Mouse (Mus musculus): ENCODE results near the gene Tifa.

DNA sequence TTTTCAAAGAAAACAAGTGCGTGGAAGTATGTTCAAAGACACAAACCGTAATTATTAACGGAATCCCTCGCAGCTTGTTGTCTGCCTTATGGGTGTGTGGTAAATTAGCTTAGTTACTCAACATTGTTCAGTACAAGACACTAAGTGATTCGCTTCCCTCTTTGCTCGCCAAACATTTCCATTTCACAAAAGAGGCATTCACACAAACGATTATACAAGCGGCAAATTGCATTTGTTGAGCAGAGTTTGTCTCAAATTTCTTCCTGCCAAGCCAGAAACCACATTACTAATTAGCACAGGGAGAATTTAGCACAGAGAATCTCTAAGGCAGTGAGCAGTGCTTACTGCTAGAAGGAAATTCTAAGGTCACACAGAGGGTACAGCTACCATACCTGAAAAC, 52.3 kb downstream of the Tifa start:
- TF ChIP-seq MYOG (IDR thresholded peaks at IDR 0.05; ENCODE audit: control insufficient read depth, extremely low read depth, insufficient read length), result no peak
- no peak for TF ChIP-seq CTCF (IDR thresholded peaks at IDR 0.05; ENCODE audit: control insufficient read depth, insufficient read depth, insufficient read length)
